Mouse (Mus musculus): ENCODE results near the gene Ccdc88a.

DNA sequence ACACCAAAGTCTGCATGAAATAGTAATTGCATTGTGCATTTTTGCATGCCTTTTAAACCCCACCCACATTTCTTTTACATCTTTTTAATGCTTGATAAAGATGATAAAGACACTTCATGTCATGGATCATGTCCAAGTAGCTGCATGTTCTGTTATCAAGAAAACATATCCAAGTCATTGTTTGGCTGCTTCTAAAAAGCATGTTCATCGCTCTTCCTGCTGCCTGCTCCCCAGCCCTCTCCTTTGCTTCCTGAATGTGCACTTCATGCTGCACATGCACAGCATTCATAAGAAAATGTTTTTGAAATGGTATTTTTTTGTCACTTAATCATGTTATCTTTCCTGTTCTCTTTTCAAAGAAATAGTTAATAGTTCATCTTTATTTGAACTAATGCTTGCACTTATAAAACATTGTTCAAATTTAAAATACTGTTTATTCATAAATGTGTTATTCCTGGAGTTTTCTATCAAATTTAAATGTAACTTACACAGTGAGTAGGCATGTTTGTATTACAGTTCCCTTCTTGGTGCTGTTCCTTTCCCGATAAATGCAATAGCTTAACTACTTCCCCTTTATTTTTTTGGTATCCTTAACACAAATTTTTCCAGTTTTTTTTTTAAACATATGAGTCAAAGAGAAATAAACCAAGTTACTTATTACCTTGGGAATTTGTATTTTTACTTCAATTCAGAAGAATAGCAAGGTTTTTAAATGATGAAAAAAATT is 131.6 kb downstream of the Ccdc88a start:
- TF ChIP-seq POLR2A (IDR thresholded peaks at IDR 0.05; ENCODE audit: low read depth, low read length) (no peak), CTCF (IDR thresholded peaks at IDR 0.05; ENCODE audit: extremely low read depth, insufficient read length, insufficient replicate concordance, low read depth, low read length) (no peak)
